Mouse (Mus musculus): ENCODE measurements around the gene Pdcd1lg2.

- TF ChIP-seq GATA1 (IDR thresholded peaks at IDR 0.05; ENCODE audit: low read depth, low read length) (peak; percentile 93), CTCF (IDR thresholded peaks at IDR 0.05 in 2 of 3, conservative IDR thresholded peaks at IDR 0.05 in 1 of 3; ENCODE audit: control insufficient read depth in 1 of 3, insufficient read depth in 1 of 3, low read depth in 2 of 3, low read length in 3 of 3, poor library complexity in 1 of 3, severe bottlenecking in 1 of 3) (no peak), POLR2AphosphoS5 (IDR thresholded peaks at IDR 0.05; ENCODE audit: borderline replicate concordance, low read depth, low read length) (no peak), ZC3H11A (IDR thresholded peaks at IDR 0.05; ENCODE audit: low read depth, low read length) (no peak), CHD1 (IDR thresholded peaks at IDR 0.05; ENCODE audit: low read depth, low read length) (no peak; the same call in 1 of the 2 replicates), ELF1 (IDR thresholded peaks at IDR 0.05; ENCODE audit: low read depth, low read length) (no peak), POLR2A (IDR thresholded peaks at IDR 0.05; ENCODE audit: control insufficient read depth in 1 of 2, insufficient read depth in 1 of 2, low read depth in 1 of 2, low read length in 2 of 2, poor library complexity in 1 of 2) (no peak), EP300 (IDR thresholded peaks at IDR 0.05; ENCODE audit: low read depth in 1 of 2, low read length in 2 of 2) (peak; percentile 81 to 82), CHD2 (IDR thresholded peaks at IDR 0.05; ENCODE audit: low read length) (no peak), ETS1 (IDR thresholded peaks at IDR 0.05; ENCODE audit: low read depth, low read length) (peak; percentile 96), TCF12 (IDR thresholded peaks at IDR 0.05; ENCODE audit: low read depth, low read length) (peak; percentile 81), TAL1 (IDR thresholded peaks at IDR 0.05; ENCODE audit: low read length) (0 out of 2 replicates have a peak, but pooled peaks have one; percentile 8)
Measured at GRCm38 (mm10) chr19:29472424-29472823, 61.7 kb downstream of the Pdcd1lg2 start.

All from MEL (cell line).